Mouse (Mus musculus) frontal cortex, adult 2 months (tissue): Measurements from ENCODE around the gene Vmn2r26. TPM values are rescaled to one million over a fixed set of nuclear protein-coding genes. Genes with fewer than 3 reads are reported as not detected.
"Not testable (repeated sequence)": the region's sequence is repeated elsewhere in the genome, so short reads cannot be mapped to it uniquely, and the experiment has no call there.

Experiments used
- DNase-seq, 2 experiments: peaks; one replicate each; pipeline ENCODE4 v3.0.0; 2022; ENCODE audit warnings: low spot score in 1 of 2; ENCODE audit errors: extremely low spot score in 1 of 2
- polyA plus RNA-seq: library from polyadenylated mRNA; depleted of rRNA; stranded (reverse); fragments of >200 nt; gene quantifications from 2 replicates; pipeline ENCODE4 v1.2.3, GENCODE M21; 2012; rRNA removed

Gene Vmn2r26
- not detected in 2 replicates for polyA plus RNA-seq

DNA sequence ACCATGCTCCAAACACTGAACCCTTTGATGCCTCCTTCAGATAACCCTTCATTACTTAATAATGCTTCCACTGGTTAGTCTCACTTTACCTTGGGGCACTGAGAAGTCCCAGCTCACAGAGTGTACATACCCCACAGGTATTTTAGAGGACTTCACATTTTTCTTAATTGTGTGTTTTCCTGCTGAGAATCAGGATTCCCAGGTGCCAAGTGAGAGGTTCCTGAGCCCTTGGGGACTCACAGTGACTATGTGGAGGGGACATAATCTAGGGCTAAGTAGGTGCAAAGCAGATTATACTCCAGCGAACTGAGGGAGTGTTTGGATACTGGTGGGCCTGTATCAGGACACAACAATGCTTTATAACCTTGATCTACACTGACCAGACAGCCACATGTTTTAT, at the start of gene Vmn2r26:
Vmn2r26 (plus strand) TSS at position 301 of the 400 bp plus-strand sequence.
- DNase-seq: not testable (repeated sequence)

GRCm38 (mm10) chr6:124020841-124021240, 3.5 kb upstream of the Vmn2r26 start:
- no peak for DNase-seq

- no peak for DNase-seq
Observed at GRCm38 (mm10) chr6:124048388-124048787, 24.0 kb downstream of the Vmn2r26 start.

GRCm38 (mm10) chr6:124053611-124054010, 29.2 kb downstream of the Vmn2r26 start:
- DNase-seq: peak in 1 of 2 experiments; percentile 6

DNA sequence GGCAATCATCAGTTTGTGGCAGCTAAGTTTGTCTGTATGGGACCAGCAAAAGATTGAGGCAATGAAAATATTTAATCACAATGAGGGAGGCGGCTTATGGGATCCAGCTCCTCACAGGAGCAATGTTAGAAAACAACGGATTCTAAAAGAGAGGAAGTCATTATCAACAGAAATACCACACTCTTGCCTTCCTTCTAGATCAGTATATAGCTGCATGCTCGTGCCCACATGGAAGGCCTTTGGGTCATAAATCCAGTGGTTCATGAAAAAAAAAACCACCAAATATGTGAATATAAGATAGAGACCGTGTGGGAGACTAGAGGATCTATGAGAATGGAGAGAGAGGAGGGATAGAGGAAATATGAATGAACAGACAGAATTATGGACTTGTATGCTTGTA, 78.0 kb downstream of the Vmn2r26 start:
- DNase-seq: no peak

Other genes with a start within 250 kb of the Vmn2r26 start
- not detected in 2 replicates for gene Vmn2r24, start 245.7 kb upstream of the Vmn2r26 start, polyA plus RNA-seq
- gene Vmn2r25, start 171.1 kb upstream of the Vmn2r26 start, polyA plus RNA-seq: not detected in 2 replicates
- gene Vmn2r27, start 207.3 kb downstream of the Vmn2r26 start, polyA plus RNA-seq: 0.02 and 0.11 TPM in 2 replicates